Comparison of ENCODE assay signal across 32 mouse cellular contexts in the genomic region with DNA sequence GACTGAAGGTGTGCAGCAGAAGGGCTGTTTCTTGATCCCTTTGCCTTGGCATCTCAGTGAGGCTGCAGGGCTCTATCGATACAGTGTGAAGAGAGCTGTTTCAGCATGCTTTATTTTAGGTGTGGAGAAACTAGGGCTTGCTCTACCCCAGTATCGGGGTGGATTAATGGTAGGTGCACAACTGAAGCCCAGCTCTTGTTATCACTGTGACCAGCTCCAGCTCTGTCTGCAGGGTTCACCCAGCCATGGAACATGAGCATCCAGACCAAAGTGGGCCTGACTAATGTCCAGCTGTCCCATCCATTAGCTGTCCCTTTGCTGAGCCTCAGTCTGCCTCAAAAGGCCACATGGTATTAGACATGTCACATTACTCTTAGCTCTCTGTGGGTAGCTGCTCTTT.
"Had no signal": no experiment of that assay in that cellular context is flagged by ENCODE, and none has a peak within 500 bp of the region (broad histone marks: within the 10 kb centered on the region; RNA-seq: fewer than 3 reads in every experiment).

No protein-coding gene starts in this region.

- DNase-seq: left cerebral cortex, postnatal 4 days; liver; liver, embryonic 13.5 days; liver, postnatal 0 days; lung, adult 18-20 months; lung, adult 2 months; lung, embryonic 14.5 days; lung, postnatal 10 days; lung, postnatal 14 days; lung, postnatal 36 days; lung, postnatal 4 days; midbrain, embryonic 14.5 days had no signal

- H3K27ac ChIP-seq: limb, embryonic 10.5 days; limb, embryonic 12.5 days; limb, embryonic 13.5 days; limb, embryonic 15.5 days; liver, embryonic 12.5 days; liver, embryonic 13.5 days; liver, embryonic 14.5 days; liver, embryonic 15.5 days; lung, embryonic 15.5 days; macrophage; midbrain, embryonic 10.5 days; midbrain, embryonic 12.5 days; midbrain, embryonic 13.5 days; midbrain, embryonic 15.5 days; neural tube, embryonic 12.5 days had no signal

- H3K9me3 ChIP-seq: limb, embryonic 10.5 days; limb, embryonic 15.5 days; liver, embryonic 15.5 days; midbrain, embryonic 15.5 days had no signal

- H3K4me2 ChIP-seq: limb, embryonic 12.5 days; limb, embryonic 13.5 days; limb, embryonic 15.5 days; liver, embryonic 11.5 days; liver, embryonic 12.5 days; liver, embryonic 13.5 days; liver, embryonic 15.5 days; lung, embryonic 14.5 days; lung, embryonic 15.5 days; midbrain, embryonic 11.5 days; midbrain, embryonic 12.5 days; midbrain, embryonic 13.5 days; midbrain, embryonic 15.5 days; neural tube, embryonic 12.5 days had no signal

- H3K9ac ChIP-seq: limb, embryonic 12.5 days; limb, embryonic 13.5 days; limb, embryonic 15.5 days; liver, embryonic 12.5 days; liver, embryonic 13.5 days; liver, embryonic 14.5 days; liver, embryonic 15.5 days; liver, postnatal 0 days; lung, embryonic 14.5 days; lung, embryonic 15.5 days; midbrain, embryonic 12.5 days; midbrain, embryonic 13.5 days; midbrain, embryonic 15.5 days; neural tube, embryonic 12.5 days had no signal

- H3K4me3 ChIP-seq: limb, embryonic 10.5 days; limb, embryonic 12.5 days; limb, embryonic 13.5 days; limb, embryonic 15.5 days; liver, embryonic 12.5 days; liver, embryonic 13.5 days; liver, embryonic 15.5 days; lung, embryonic 15.5 days; megakaryocyte, embryonic 14.5 days; midbrain, embryonic 10.5 days; midbrain, embryonic 12.5 days; midbrain, embryonic 13.5 days; midbrain, embryonic 15.5 days; myocyte; neural tube, embryonic 12.5 days had no signal

- ATAC-seq: liver, embryonic 12.5 days; liver, postnatal 0 days; lung, postnatal 0 days; midbrain, embryonic 13.5 days; midbrain, embryonic 15.5 days; midbrain, embryonic 16.5 days had no signal

- H3K36me3 ChIP-seq: limb, embryonic 10.5 days; limb, embryonic 12.5 days; limb, embryonic 13.5 days; limb, embryonic 15.5 days; liver, embryonic 12.5 days; liver, embryonic 13.5 days; liver, embryonic 15.5 days; lung, embryonic 15.5 days; midbrain, embryonic 10.5 days; midbrain, embryonic 12.5 days; midbrain, embryonic 13.5 days; midbrain, embryonic 15.5 days; neural tube, embryonic 12.5 days had no signal

- H3K27me3 ChIP-seq: limb, embryonic 12.5 days; limb, embryonic 13.5 days; limb, embryonic 15.5 days; liver, embryonic 12.5 days; liver, embryonic 13.5 days; liver, embryonic 15.5 days; lung, embryonic 15.5 days; megakaryocyte, embryonic 14.5 days; midbrain, embryonic 12.5 days; midbrain, embryonic 13.5 days; midbrain, embryonic 15.5 days; neural tube, embryonic 12.5 days had no signal

- H3K4me1 ChIP-seq: limb, embryonic 10.5 days; limb, embryonic 12.5 days; limb, embryonic 13.5 days; limb, embryonic 15.5 days; liver, embryonic 12.5 days; liver, embryonic 13.5 days; liver, embryonic 15.5 days; lung, embryonic 15.5 days; megakaryocyte, embryonic 14.5 days; midbrain, embryonic 10.5 days; midbrain, embryonic 12.5 days; midbrain, embryonic 13.5 days; midbrain, embryonic 15.5 days; neural tube, embryonic 12.5 days had no signal
